Mouse (Mus musculus) midbrain, postnatal 0 days (tissue): ENCODE data around the gene Plbd2. TPM values are rescaled to one million over a fixed set of nuclear protein-coding genes. Genes with fewer than 3 reads are reported as not detected.
A peak's percentile ranks its signal among the peaks of the same experiment; 100 is the strongest.

Source experiments
- ATAC-seq: fragments of 200-750 bp; cut with Nextera tagmentation; 2 replicates; pipeline ENCODE4 v1.8.0; 2017; ENCODE audit warnings: moderate number of reproducible peaks, mild to moderate bottlenecking, moderate TSS enrichment, moderate library complexity; ENCODE audit not compliant: low FRiP score
- DNase-seq: peaks from one replicate; pipeline ENCODE4 v3.0.0-alpha.2; 2015; ENCODE audit warnings: low spot score
- H3K27ac ChIP-seq: fragments of 300-500 bp; sonication (generic); 2 replicates; pipeline ENCODE4 v1.5.1; 2014; ENCODE audit warnings: low read depth, mild to moderate bottlenecking, low read length, mixed read lengths
- H3K27me3 ChIP-seq: fragments of 300-500 bp; sonication (generic); 2 replicates; pipeline ENCODE4 v1.6.1; 2014; ENCODE audit warnings: low read length, control low read depth, mixed read lengths; ENCODE audit not compliant: insufficient read depth
- H3K36me3 ChIP-seq: fragments of 300-500 bp; sonication (generic); 2 replicates; pipeline ENCODE4 v1.6.1; 2014; ENCODE audit warnings: low read length, control low read depth, mixed read lengths; ENCODE audit not compliant: insufficient read depth
- H3K4me1 ChIP-seq: fragments of 300-500 bp; sonication (generic); 2 replicates; pipeline ENCODE4 v1.6.1; 2014; ENCODE audit warnings: mild to moderate bottlenecking, control low read depth, antibody characterized with exemption, low read length, mixed read lengths; ENCODE audit not compliant: insufficient read depth
- H3K4me2 ChIP-seq: fragments of 300-500 bp; sonication (generic); 2 replicates; pipeline ENCODE4 v1.6.1; 2014; ENCODE audit warnings: low read depth, mild to moderate bottlenecking, low read length, mixed read lengths; ENCODE audit not compliant: poor library complexity, severe bottlenecking
- H3K4me3 ChIP-seq: fragments of 300-500 bp; sonication (generic); 2 replicates; pipeline ENCODE4 v1.5.1; 2014; ENCODE audit warnings: low read depth, mild to moderate bottlenecking, low read length, moderate library complexity
- H3K9ac ChIP-seq: fragments of 300-500 bp; sonication (generic); replicated peaks from 2 replicates; pipeline ENCODE4 v1.6.1; 2014; ENCODE audit warnings: mild to moderate bottlenecking, low read length, moderate library complexity, mixed read lengths; ENCODE audit not compliant: poor library complexity, severe bottlenecking
- H3K9me3 ChIP-seq: fragments of 300-500 bp; sonication (generic); 2 replicates; pipeline ENCODE4 v1.6.1; 2016; ENCODE audit warnings: low read length, control low read depth
- CTCF ChIP-seq: IDR thresholded peaks from 2 replicates; pipeline ENCODE4 v1.5.1; 2016; ENCODE audit warnings: antibody characterized with exemption, mild to moderate bottlenecking
- WGBS: fragments of 180-500 bp; shearing (Covaris S2); extraction: QIAGEN DNeasy Blood & Tissue Kit; methylation state at CpG from one replicate; pipeline ENCODE4 v1.1.7; 2014; 5-methylcytosine and 5-hydroxymethylcytosine counted together
- polyA plus RNA-seq: library from polyadenylated mRNA; unstranded; fragments of >200 nt; fragmentation: Nextera tagmentation; extraction: Ambion mirVana; gene quantifications from 2 replicates; pipeline ENCODE4 v1.2.1, GENCODE M21; 2015
- total RNA-seq: library from RNA; depleted of rRNA; stranded (reverse); fragments of >200 nt; gene quantifications from 2 replicates; pipeline ENCODE4 v1.2.3, GENCODE M21; 2014

Gene Plbd2
- total and polyA plus RNA-seq, 2 experiments from 2014 or later = 26.7 to 49.9 TPM

DNA sequence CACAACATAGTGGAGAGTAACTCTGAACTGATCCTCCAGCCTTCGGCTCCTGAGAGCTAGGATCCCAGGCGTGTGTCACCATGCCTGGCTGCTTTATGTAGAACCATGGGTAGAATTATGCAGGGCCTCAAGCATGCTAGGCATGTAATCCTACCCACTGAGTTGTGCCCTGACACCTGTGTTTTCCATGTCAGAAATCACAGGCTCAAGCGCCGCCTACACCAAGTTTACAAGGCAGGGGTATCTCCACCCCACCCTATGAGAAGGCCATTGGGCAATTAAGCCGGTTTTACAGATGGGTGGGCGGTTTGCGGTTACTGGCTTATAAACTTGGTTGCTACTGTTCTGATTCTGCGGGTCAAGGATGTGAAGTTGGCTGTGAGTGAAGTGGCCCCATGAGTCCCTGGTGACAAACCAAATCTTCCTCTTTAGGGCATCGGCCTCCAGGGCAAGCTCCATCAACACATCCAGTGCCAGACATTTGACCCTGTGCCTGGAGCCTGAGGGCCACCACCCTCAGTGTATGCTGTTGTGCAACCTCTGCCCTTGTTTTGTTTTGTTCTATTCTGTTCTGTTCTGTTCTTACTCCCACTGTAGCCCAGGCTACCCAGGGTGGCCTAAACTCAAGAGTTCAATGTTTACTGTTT lies 10.7 kb upstream of the Plbd2 start:
- Histone ChIP-seq H3K27me3 (peaks cover 5% of the 10 kb centered on the region; the same call in 1 of the 2 replicates), H3K4me1 (no peaks in the 10 kb centered on the region), H3K36me3 (no peaks in the 10 kb centered on the region), H3K27ac (no peak overlapping the region), H3K4me3 (no peak overlapping the region), H3K9ac (no peak overlapping the region), H3K4me2 (no peak overlapping the region), H3K9me3 (no peaks in the 10 kb centered on the region)
- ATAC-seq = no peak
- WGBS = 94% methylated on average over 9 of the region's 9 CpGs
- DNase-seq = no peak
- TF ChIP-seq CTCF = no peak

DNA sequence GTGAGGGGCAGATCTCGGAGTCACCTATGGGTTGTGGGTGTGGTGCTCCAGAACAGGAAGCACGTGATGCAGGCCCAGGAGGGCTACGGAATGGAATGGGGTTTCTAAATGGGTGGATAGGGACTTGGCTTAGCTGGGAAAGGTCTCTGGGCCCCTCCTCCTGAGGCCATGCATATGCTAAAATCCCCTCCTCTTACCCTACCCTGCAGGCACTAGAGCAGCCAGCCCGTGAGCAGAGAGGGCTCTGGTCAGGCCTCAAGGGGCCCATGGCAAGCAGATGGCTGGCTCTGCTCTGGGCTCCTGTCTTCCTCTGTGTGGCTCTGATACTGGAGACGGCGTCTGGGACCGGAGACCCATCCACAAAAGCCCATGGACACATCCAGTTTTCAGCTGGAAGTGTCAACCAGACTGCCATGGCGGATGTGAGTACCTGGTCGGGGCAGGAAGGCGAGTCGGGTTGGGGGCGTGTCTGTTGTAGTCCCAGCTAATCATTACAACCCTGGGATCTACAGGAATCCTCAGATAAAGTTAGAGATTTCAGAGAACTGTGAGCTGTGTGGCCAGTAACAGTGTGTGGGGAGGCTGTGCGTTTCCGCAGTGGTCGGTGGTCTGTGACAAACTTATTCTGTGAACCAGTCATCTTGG lies 9.6 kb upstream of the Plbd2 start:
- TF ChIP-seq CTCF = no peak
- 37% methylated on average over 15 of the region's 15 CpGs for WGBS
- no peak for DNase-seq
- no peak for ATAC-seq
- Histone ChIP-seq H3K27ac (no peak overlapping the region), H3K36me3 (no peaks in the 10 kb centered on the region), H3K27me3 (peaks cover 5% of the 10 kb centered on the region; the same call in 1 of the 2 replicates), H3K4me3 (no peak overlapping the region), H3K4me2 (no peak overlapping the region), H3K9ac (no peak overlapping the region), H3K4me1 (no peaks in the 10 kb centered on the region), H3K9me3 (no peaks in the 10 kb centered on the region)

DNA sequence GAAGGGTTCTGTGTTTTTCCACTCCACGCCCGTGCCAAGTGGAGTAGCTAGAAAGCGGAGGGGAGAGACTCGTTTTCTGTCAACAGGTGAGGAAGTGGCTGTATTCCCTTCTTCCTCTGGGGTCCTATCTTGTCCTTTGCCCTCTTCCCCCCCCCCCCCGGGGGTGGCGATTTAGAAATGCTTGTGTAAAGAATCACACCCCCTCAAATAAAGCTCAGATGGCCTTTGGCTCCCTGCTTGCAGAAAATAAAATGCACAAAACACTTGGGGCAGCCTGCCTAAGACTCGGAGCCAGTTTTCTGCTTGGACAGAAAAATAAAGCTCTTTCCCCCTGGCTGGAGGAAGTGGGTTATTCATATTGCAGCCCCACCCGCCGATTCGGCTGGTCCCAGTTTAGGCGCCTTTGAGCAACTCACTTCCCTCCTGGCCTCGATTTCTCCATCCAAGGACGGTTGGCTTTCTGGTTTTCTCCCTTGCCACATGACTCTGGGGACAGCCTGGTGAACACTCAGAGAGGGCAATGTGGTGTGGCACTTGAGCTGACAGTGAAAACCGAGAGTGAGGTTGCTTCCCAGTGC lies 8.3 kb upstream of the Plbd2 start:
- no peak for ATAC-seq
- H3K9me3 ChIP-seq = no peaks in the 10 kb centered on the region
- WGBS = 35% methylated on average over 14 of the region's 14 CpGs
- no peaks in the 10 kb centered on the region for H3K4me1 ChIP-seq
- no peak for TF ChIP-seq CTCF
- H3K27ac ChIP-seq = no peak overlapping the region
- peak overlapping the region; percentile 67 for H3K4me2 ChIP-seq
- no peak for DNase-seq
- H3K36me3 ChIP-seq = no peaks in the 10 kb centered on the region
- H3K4me3 ChIP-seq = peak overlapping the region; percentile 42; the same call in 1 of the 2 replicates
- H3K27me3 ChIP-seq = peaks cover 5% of the 10 kb centered on the region; the same call in 1 of the 2 replicates
- no peak overlapping the region for H3K9ac ChIP-seq

DNA sequence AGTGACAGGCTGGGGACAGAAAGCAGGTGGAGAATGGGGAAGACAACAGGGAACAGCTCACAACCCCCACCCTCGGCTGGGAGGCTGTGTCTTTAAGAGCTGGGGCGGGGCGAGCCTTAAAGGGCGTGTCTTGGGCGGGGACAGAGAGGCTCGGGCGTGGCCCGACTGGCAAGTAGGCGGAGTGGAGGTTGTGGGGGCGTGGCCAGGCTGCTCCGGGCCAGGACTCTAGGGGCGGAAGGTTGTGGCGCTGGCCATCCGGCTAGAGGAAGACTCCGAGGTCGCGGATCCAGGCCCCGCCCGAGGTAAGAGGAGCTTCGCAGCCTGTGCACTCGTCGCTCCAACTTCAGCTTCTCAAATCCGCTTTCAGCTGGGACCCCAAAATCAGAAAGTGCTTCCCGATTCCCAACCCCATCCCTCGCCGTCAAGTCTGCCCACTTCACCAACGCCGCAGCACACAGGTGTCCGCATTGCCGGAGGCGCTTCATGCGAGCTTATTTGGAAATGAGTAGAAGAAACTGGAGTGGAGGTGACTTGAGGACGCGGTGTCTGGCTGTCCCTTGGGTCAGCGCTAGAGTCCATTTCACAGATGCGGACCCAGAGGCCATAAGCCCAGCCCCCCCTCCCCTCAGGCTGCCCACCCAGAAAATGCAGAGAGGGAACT lies 7.7 kb upstream of the Plbd2 start, which contains the start of gene Slc8b1:
TSS of gene Slc8b1 (plus strand) at position 187 of the 661 bp plus-strand sequence.
- peak within 1 kb of the TSS; percentile 67 for H3K4me2 ChIP-seq
- TF ChIP-seq CTCF = no peak
- 0 out of 2 replicates have a peak within 1 kb of the TSS, but pooled peaks have one; percentile 33 for H3K9ac ChIP-seq
- H3K9me3 ChIP-seq = no peaks in the 10 kb centered on the region
- H3K4me1 ChIP-seq = no peaks in the 10 kb centered on the region
- ATAC-seq (peak; percentile 76; the same call in 1 of the 2 replicates), DNase-seq (peak; percentile 87)
- under 1% methylated on average over 34 of the region's 36 CpGs for WGBS
- no peaks in the 10 kb centered on the region for H3K36me3 ChIP-seq
- peaks cover 5% of the 10 kb centered on the region; the same call in 1 of the 2 replicates for H3K27me3 ChIP-seq
- no peak within 1 kb of the TSS for H3K27ac ChIP-seq
- peak within 1 kb of the TSS; percentile 42 for H3K4me3 ChIP-seq

DNA sequence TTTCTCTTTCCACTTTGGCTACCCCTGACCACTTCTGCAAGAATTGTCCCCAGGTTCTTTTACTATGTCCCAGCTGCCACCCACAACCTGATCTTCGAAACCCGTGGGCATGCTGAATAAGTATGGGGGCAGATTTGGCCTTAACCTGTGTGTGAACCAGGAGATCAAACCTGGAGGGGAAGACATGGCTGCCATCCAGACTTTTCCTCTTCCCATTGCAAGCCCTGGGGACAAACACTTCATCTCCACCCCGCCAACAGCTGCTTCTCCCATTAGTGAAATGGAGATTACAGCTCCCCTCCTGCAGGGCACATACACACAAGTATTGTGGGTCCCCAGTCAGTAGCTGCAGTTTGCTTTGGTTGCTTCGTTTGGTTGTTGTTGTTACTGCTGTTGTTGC lies 3.9 kb upstream of the Plbd2 start:
- Histone ChIP-seq H3K27me3 (peaks cover 4% of the 10 kb centered on the region; the same call in 1 of the 2 replicates), H3K27ac (no peak overlapping the region), H3K36me3 (no peaks in the 10 kb centered on the region), H3K4me1 (peaks cover 5% of the 10 kb centered on the region; the same call in 1 of the 2 replicates), H3K9ac (no peak overlapping the region), H3K4me2 (no peak overlapping the region), H3K4me3 (no peak overlapping the region), H3K9me3 (no peaks in the 10 kb centered on the region)
- DNase-seq (no peak), ATAC-seq (no peak)
- TF ChIP-seq CTCF = no peak
- WGBS = 60% methylated on average over 4 of the region's 4 CpGs
